Mouse (Mus musculus) cortical plate, adult 2 months (tissue): Measurements from ENCODE around the gene Farsb.
A peak's percentile ranks its signal among the peaks of the same experiment; 100 is the strongest.

Experiments
- CTCF ChIP-seq: fragments of 200-500 bp; IDR thresholded peaks from 2 replicates; pipeline ENCODE4 v1.5.1; 2011; ENCODE audit warnings: mild to moderate bottlenecking, control low read depth, low read length; ENCODE audit not compliant: insufficient read depth; ENCODE audit errors: extremely low read depth
- POLR2A ChIP-seq: fragments of 200-500 bp; IDR thresholded peaks from 2 replicates; pipeline ENCODE4 v1.6.1; 2011; ENCODE audit warnings: mild to moderate bottlenecking, low read length, control low read depth; ENCODE audit not compliant: insufficient read depth; ENCODE audit errors: extremely low read depth

- TF ChIP-seq CTCF (peak; percentile 67), POLR2A (no peak)
Observed at GRCm38 (mm10) chr1:78419593-78419992, 69.1 kb downstream of the Farsb start.
